Mouse (Mus musculus) embryonic facial prominence, embryonic 14.5 days (tissue): ENCODE measurements at regions not wholly inside any gene's neighbourhood (a gene's known extent, or its start where the extent isn't known, plus 50 kb on each side); places are given as distances from the start of the nearest gene placed in this dataset.

Source experiments
- ATAC-seq: fragments of 200-750 bp; cut with Nextera tagmentation; 2 replicates; pipeline ENCODE4 v1.8.0; 2017; ENCODE audit warnings: low read depth, moderate number of reproducible peaks, moderate TSS enrichment
- DNase-seq: peaks from one replicate; pipeline ENCODE4 v3.0.0-alpha.2; 2015; ENCODE audit warnings: low spot score
- H3K27ac ChIP-seq: fragments of 300-500 bp; sonication (generic); replicated peaks from 2 replicates; pipeline ENCODE4 v1.5.1; 2014; ENCODE audit warnings: low read depth, mild to moderate bottlenecking, low read length, moderate library complexity
- H3K27me3 ChIP-seq: fragments of 300-500 bp; sonication (generic); replicated peaks from 2 replicates; pipeline ENCODE4 v1.6.1; 2014; ENCODE audit warnings: low read length; ENCODE audit not compliant: control insufficient read depth, insufficient read depth
- H3K36me3 ChIP-seq: fragments of 300-500 bp; sonication (generic); 2 replicates; pipeline ENCODE4 v1.6.1; 2014; ENCODE audit warnings: low read length, mixed read lengths; ENCODE audit not compliant: control insufficient read depth, insufficient read depth
- H3K4me1 ChIP-seq: fragments of 300-500 bp; sonication (generic); 2 replicates; pipeline ENCODE4 v1.6.1; 2014; ENCODE audit warnings: antibody characterized with exemption, low read length; ENCODE audit not compliant: control insufficient read depth, insufficient read depth
- H3K4me2 ChIP-seq: fragments of 300-500 bp; sonication (generic); 2 replicates; pipeline ENCODE4 v1.6.1; 2014; ENCODE audit warnings: low read depth, mild to moderate bottlenecking, low read length, moderate library complexity, mixed read lengths
- H3K4me3 ChIP-seq: fragments of 300-500 bp; sonication (generic); 2 replicates; pipeline ENCODE4 v1.5.1; 2014; ENCODE audit warnings: low read depth, mild to moderate bottlenecking, low read length
- H3K9ac ChIP-seq: fragments of 300-500 bp; sonication (generic); 2 replicates; pipeline ENCODE4 v1.6.1; 2014; ENCODE audit warnings: low read depth, mild to moderate bottlenecking, low read length, moderate library complexity, mixed read lengths
- H3K9me3 ChIP-seq: fragments of 300-500 bp; sonication (generic); 2 replicates; pipeline ENCODE4 v1.6.1; 2016; ENCODE audit warnings: low read length; ENCODE audit not compliant: control insufficient read depth
- whole genome bisulfite sequencing: fragments of 180-500 bp; shearing (Covaris S2); extraction: QIAGEN DNeasy Blood & Tissue Kit; methylation state at CpG from one replicate; pipeline ENCODE4 v1.1.7; 2014; 5-methylcytosine and 5-hydroxymethylcytosine counted together

- no peak overlapping the region for H3K4me3 ChIP-seq
Measured at GRCm38 (mm10) chrX:97748251-97749016, 371.4 kb upstream of the Eda2r start.

GRCm38 (mm10) chrX:97744356-97744755, 367.3 kb upstream of the Eda2r start:
- 79% methylated on average over 3 of the region's 3 CpGs for WGBS
- no peaks in the 10 kb centered on the region for H3K36me3 ChIP-seq
- no peaks in the 10 kb centered on the region for H3K9me3 ChIP-seq
- H3K27ac ChIP-seq, result no peak overlapping the region
- H3K9ac ChIP-seq, result no peak overlapping the region
- no peaks in the 10 kb centered on the region for H3K4me1 ChIP-seq
- no peaks in the 10 kb centered on the region for H3K27me3 ChIP-seq
- no peak for ATAC-seq
- H3K4me2 ChIP-seq, result no peak overlapping the region
- H3K4me3 ChIP-seq, result no peak overlapping the region
- DNase-seq, result no peak

More at GRCm38 (mm10) chrX:97748251-97749016, 371.4 kb upstream of the Eda2r start:
- Histone ChIP-seq H3K4me1 (no peaks in the 10 kb centered on the region), H3K4me2 (no peak overlapping the region), H3K9ac (no peak overlapping the region), H3K9me3 (no peaks in the 10 kb centered on the region), H3K27me3 (no peaks in the 10 kb centered on the region), H3K36me3 (no peaks in the 10 kb centered on the region), H3K27ac (no peak overlapping the region)
- ATAC-seq (no peak), DNase-seq (no peak)
- 79% methylated on average over 3 of the region's 3 CpGs for WGBS

- 53% methylated on average over 1 of the region's 1 CpGs for WGBS
- no peak for ATAC-seq
Measured at GRCm38 (mm10) chrX:97724537-97724936, 347.5 kb upstream of the Eda2r start.

GRCm38 (mm10) chrX:97707851-97708250, 330.8 kb upstream of the Eda2r start:
- WGBS, result 65% methylated on average over 3 of the region's 5 CpGs

More at GRCm38 (mm10) chrX:97724537-97724936, 347.5 kb upstream of the Eda2r start:
- no peaks in the 10 kb centered on the region for H3K4me1 ChIP-seq
- DNase-seq, result no peak
- no peaks in the 10 kb centered on the region for H3K9me3 ChIP-seq
- no peaks in the 10 kb centered on the region for H3K27me3 ChIP-seq
- no peak overlapping the region for H3K4me2 ChIP-seq
- no peaks in the 10 kb centered on the region for H3K36me3 ChIP-seq
- no peak overlapping the region for H3K27ac ChIP-seq
- H3K4me3 ChIP-seq, result no peak overlapping the region
- H3K9ac ChIP-seq, result no peak overlapping the region

DNA sequence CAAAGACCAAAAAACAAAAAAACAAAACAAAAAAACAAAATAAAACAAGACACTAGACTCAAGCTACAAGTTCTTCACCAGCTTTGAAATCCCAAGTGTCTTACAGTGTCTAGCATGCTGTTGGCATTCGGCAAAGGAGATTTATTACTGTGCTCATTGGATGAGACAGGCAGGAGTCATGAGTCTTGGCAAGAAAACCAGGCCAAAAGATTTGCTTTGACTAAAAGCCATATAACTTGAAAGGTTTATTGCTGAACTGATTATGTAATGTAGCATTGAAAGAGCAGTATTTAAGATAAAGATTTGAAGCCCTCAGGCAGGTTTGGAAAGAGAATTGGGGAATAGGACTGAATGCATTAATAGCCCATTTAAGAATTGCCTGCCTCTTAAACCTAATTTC, 281.7 kb upstream of the Eda2r start:
- Histone ChIP-seq H3K4me1 (no peaks in the 10 kb centered on the region), H3K27ac (no peak overlapping the region), H3K9me3 (no peaks in the 10 kb centered on the region), H3K4me2 (no peak overlapping the region), H3K4me3 (no peak overlapping the region), H3K9ac (no peak overlapping the region), H3K36me3 (no peaks in the 10 kb centered on the region), H3K27me3 (no peaks in the 10 kb centered on the region)
- 100% methylated on average over 1 of the region's 1 CpGs for WGBS
- ATAC-seq, result no peak
- DNase-seq, result peak; percentile 3

More at GRCm38 (mm10) chrX:97707851-97708250, 330.8 kb upstream of the Eda2r start:
- Histone ChIP-seq H3K9ac (no peak overlapping the region), H3K4me3 (no peak overlapping the region), H3K4me2 (no peak overlapping the region), H3K27ac (no peak overlapping the region), H3K4me1 (no peaks in the 10 kb centered on the region), H3K36me3 (no peaks in the 10 kb centered on the region), H3K27me3 (no peaks in the 10 kb centered on the region), H3K9me3 (no peaks in the 10 kb centered on the region)
- DNase-seq (no peak), ATAC-seq (no peak)

GRCm38 (mm10) chrX:97651601-97652290, 274.7 kb upstream of the Eda2r start:
- Histone ChIP-seq H3K4me1 (no peaks in the 10 kb centered on the region), H3K4me3 (no peak overlapping the region), H3K9me3 (no peaks in the 10 kb centered on the region), H3K36me3 (no peaks in the 10 kb centered on the region), H3K4me2 (no peak overlapping the region), H3K27me3 (no peaks in the 10 kb centered on the region; the same call in 1 of the 2 replicates), H3K9ac (no peak overlapping the region), H3K27ac (no peak overlapping the region)
- no peak for ATAC-seq
- peak; percentile 1 for DNase-seq
- 61% methylated on average over 3 of the region's 3 CpGs for WGBS
